Mouse (Mus musculus): ENCODE data around the gene Agap1. TPM values are rescaled to one million over a fixed set of nuclear protein-coding genes. Genes with fewer than 3 reads are reported as not detected.

Gene Agap1
- total RNA-seq, 2 experiments from 2014 or later, result 49.2 to 71.7 TPM

DNA sequence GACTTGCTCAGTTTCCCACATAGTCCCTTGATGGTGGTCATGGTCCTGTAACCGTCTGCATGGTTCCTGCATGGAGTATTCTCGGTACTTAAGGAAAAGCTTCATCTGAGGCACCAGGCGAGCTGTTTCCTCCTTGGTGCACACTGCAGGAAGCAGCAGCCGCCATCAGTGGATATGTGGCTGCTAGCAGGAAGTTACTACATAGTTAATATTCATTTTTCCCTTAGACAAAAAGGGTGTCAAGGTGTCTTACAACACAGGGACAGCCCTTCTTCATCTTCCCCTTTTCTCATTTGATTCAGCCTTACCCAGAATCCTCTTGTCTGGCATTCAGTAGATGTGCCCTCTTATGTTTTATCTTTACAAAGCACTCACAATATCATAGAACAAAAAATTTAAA, 206.2 kb downstream of the Agap1 start:
- no peak for DNase-seq

DNA sequence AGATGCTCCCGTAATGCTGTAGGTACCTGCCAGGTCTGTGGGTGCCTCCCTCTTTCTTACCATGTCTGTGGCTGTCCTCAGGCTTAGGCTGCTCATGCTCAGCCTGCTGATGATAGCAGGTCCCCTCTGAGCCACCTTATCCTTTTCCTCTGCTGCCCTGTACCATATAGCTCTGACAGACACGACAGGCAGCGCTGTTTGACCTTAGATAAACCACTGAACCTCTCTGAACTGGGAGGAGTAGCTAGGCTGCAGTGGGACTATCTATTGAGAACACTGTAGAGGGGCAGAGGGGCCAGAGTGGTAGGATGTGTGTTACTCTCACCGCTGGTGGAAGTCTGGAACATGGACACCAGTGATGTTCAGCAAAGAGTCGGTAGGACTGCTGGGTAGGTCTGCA, 211.5 kb downstream of the Agap1 start:
- no peak for DNase-seq

DNA sequence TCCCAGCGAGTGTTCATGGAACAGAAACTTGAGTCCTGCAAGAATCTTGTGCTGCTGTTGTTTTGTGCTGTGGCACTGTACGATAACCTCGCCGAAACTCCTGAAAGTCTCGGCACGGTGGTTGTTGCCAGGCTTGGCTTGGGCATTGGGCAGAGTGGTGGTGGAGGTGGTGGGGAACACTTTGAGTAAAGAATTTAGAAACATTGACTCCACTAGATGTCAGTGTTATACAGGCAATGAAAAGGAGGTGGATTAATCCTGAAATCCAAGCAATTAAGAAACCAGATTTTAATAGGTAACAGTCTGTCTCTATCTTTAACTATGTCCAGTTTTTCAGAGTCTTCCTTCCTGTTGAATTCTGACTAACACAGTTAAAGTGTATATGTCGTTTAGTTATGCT, 212.8 kb downstream of the Agap1 start:
- DNase-seq, result no peak

DNA sequence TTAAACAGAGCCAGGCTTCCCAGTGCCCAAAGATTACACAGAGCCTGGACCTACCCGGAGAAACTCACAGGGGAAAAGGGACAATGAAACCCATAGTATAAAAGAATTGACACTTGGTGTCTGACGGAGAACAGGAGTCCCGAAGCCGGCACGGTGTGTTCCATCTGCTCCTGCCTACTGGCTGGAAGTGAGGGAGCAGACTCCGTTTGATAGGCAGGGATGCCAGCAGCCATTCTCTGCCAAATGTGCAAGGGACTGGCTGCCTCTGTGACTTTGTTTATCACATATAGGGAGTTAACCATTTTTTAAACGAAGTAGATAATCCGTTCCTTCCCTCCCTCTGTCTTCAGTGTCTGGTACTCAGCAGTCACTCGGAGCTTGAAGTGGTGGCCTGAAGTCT, 214.0 kb downstream of the Agap1 start:
- no peak for DNase-seq

DNA sequence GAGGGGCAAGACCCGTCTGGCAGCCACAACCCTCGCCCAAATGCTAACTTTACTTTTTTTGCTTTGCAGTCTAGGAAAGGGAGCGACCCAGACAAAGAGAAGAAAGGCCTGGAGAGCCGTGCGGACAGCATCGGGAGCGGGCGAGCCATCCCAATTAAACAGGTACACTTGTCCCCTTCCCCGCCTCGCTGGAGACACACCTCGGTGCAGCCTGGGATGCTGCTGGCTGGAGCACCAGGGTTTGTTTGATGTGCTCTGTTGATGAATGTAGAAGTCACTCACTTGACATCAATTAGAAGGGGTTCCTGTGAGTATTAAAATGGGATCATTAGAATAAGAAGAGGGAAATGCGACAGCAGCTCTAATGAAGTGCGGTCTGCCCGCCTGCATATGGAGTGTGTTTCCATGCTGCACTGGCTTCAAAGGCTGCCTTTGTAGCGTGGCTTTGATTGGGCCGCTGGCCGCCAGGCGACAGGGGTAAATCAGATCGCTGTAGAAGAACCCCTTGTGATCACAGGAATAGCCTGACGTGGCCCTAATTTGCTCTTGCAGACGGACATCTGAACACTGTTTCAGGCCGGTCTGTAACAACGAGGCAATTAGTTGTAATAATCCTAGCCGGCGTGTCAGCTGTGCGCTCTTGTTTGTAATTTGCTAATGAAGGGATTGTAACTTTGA, 216.6 kb downstream of the Agap1 start:
- no peak for DNase-seq

DNA sequence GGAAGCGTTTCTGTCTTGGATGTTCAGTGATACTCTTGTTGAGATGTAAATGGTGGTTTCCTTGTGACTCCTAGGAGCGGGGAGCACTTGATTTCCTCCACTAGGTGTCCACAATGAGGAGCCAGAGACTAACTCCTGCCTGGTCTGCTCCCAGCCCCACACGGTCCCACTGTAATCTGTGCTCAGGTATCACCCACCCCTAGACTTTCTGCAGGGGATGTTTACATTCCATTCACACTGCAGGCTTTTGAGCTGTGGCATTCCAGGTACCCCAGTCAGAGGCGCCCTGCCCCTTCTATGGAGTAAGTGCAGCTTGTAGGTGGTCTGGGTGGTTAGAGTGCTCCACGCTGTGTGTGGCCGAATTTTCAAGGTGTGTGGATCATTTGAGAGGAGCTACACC, 218.5 kb downstream of the Agap1 start:
- no peak for DNase-seq

DNA sequence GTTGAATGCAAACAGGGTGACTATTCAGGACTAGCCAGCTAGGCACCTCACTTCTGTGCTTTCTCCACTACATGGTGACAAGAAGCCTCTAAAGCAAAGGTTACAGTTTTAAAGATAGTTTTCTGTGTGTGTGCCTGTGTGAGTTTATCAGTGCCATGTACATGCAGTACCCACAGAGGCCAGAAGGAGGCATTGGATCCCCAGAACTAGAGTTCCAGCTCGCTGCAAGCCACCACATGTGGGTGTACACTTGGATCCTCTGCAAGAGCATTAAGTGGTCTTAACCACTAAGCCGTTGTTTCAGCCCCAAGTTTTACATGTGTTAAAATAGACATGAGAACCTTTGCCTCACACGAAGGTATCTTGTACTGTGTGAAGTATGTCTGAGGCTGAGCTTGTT, 219.1 kb downstream of the Agap1 start:
- DNase-seq, result no peak

DNA sequence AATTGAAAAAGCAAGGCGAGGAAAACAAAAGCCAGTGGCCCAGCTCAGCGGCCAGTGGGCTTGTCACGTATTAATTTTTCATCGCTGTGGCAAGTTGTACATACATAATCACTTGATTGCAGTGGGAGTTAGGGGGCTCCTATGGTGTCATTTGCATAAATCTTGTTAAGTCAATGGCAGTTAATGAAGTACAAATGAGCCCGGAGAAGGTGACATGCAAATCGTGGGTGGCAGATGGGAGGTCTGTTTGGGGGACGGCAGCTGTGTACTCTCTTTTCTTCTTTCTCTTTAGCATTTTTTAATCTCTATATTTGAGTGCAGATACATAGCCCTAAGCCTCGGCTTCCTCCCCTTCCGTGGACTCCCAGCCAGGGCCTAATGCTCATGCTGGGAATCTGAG, 220.1 kb downstream of the Agap1 start:
- DNase-seq, result no peak

DNA sequence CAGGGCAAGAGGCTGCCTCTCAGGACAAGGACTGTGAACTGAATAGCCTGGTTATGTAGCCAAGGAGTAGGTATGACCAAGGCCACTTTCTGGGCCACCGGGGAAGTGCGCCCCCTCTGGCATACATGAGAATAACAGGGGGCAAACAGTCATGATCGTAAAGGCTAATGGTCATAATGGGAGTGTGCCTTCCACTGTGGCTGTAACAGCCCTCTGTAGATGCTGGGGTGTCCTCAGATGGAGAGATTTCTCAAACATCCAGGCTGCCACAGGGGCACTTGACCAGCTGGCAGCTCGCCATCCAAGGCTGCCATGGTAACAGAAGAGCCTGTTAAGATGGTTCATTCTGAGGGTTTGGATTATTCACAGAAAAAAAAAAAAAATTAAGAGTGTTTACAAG, 221.8 kb downstream of the Agap1 start:
- DNase-seq, result peak; percentile 22 to 53

DNA sequence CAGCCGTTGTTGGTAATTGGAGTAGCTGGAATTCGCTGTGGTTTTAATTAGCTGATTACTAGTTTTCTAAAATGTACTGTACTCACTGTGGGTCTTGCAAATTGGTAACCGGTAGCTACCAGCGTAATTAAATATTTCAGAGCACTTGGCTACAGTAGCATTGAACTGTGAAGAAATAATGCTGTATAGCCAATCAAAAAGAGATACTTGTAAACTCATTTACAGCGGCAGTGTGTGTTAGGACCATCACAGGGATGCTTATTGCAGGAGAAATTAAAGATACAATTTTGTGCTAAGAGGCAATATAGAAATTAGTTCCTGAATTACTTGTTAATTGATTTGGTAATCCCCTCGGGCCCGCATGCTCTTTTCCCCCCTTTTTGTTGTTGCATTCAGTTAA, 226.1 kb downstream of the Agap1 start:
- no peak for DNase-seq

DNA sequence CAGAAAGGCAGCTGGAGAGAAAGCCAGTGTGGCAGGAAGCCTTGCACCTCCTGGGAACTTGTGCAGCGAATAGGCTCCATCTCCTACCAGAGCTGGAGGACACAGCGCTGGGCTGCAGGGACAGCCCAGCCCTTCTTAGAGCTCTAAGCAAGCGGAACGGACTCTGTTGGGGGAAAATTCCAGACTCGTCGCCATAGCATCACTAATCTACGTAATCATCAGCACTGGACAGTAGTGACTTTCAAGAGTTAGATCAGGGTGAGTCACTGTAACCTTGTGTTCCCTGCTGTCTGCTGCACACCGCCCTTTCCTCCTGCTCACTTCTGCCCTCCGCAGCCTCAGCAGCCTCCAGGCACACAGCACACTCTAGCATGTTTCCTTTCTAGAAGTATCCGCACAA, 234.3 kb downstream of the Agap1 start:
- DNase-seq, result peak; percentile 69

DNA sequence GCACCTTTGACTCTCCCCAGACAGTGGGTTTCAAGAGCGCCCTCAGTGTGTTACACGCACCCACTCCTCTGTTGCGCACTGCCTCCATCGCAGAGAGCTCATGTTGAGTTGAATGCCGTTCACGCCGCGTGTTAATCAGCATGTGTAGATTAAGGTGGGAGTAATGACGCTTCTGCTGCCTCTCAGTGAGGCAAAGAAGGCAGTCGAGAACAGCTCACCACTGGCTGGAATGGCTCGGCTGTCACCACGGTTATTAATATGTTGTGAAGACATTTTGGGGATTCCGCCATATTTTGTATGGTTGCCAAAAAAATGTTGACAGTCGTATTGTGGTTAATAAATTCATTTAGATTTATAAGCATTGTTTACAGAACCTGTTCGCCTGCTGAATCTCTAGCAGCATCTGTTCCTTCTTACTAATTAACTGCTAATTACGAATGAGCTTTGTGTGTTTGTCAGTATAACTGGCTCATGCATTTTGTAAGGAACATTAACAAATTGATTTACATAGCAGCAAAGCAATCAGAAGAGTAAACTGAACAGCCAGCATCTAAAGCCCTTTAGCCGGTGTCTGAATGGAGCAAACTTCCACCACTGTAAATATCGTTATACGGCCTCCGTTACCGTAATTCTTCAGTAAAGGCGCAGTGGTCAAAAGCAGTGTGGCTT, 235.1 kb downstream of the Agap1 start:
- no peak for DNase-seq

DNA sequence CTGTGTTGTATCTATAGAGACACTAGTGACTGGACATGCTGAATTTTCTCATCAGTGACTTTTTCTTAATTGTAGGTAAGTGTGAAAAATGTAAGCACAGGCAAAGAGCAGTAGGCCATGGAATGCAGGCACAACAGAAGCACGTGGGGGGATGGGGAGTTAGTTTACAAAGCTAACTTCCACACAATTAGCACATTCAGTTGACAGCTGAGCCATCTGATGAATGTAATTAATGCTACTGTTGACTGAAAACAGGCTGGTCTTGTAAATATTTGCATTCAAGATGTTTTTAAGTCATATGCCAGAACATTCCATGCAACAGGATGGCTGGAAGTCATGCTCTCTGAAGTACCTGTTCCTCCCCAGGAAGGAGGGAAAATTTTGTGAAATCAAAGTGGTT, 236.5 kb downstream of the Agap1 start:
- no peak for DNase-seq

DNA sequence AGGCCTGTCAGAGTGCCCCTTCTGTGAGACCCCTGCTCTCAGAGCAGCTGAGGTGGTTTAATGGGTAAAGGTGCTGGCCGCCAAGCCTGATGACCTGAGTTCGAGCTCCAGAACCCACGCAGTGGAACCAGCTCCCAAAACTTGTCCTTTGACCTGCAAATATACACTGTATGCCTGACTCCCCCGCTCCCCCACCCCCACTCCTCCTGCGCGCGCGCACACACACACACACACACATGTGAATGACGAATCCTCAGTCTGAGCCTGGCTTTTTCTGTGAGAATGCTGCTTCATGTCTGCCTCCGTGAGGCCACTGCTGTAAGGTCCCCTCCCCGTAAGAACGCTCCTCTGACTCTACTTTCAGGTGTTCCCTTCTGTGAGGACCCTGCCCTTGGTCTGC, 237.8 kb downstream of the Agap1 start:
- no peak for DNase-seq

DNA sequence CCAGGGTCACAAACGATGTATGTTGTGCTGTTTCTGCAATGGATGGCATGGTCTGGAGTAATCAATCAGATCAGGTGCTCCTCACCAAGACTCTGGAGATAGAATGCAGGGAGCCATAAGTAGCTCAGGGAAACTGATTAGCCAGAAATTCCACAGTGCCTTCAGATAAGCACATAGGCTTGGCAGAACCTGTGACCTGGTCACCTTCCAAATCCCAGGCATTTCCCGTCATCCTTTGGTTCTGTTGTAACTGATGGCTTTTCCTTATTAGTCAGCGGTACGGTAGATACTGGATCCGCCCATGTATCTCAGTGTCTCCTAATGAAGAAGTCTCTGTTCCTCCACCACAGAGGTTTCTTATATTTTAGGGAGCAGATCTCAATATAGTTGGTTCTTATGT, 240.3 kb downstream of the Agap1 start:
- no peak for DNase-seq

DNA sequence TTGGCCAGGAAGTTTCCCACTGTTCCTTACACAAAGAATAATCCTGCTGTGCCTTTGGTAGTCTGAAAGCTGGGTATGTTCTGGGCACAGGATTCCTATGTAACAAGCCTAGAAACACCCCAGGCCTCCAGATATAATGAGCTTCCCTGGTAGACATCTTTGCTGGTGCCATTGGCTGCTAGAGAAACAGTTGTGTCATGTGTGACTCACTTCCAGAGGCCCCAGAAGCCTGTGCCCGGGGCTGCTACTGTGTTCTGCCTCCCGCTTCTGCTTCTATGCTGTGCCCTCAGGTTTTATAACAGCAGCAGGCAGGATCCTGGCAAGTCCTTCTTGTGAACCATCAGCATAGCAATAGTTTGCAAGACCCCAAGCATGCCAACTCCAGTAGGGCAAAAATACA, 242.6 kb downstream of the Agap1 start:
- peak in 1 of 2 experiments; percentile 13 for DNase-seq

DNA sequence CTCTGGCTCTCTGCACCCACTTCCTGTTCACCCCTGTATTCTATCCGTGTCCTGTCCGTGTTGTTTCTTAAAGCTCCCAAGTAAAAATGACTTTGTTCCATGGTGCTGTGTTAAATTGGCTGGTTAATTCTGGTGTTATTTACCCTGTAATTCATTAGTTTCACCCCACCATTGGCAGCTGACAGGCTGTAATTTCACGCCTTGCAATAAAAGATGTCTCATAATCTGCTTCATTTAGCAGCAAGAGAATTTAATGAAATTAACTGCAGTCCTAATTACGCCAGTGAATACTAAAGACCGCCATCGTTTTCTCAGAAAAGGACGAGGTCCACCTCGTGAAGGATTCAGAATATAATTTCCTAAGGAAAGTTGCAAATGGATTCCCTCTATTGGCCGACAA, 245.6 kb downstream of the Agap1 start:
- DNase-seq, result no peak

DNA sequence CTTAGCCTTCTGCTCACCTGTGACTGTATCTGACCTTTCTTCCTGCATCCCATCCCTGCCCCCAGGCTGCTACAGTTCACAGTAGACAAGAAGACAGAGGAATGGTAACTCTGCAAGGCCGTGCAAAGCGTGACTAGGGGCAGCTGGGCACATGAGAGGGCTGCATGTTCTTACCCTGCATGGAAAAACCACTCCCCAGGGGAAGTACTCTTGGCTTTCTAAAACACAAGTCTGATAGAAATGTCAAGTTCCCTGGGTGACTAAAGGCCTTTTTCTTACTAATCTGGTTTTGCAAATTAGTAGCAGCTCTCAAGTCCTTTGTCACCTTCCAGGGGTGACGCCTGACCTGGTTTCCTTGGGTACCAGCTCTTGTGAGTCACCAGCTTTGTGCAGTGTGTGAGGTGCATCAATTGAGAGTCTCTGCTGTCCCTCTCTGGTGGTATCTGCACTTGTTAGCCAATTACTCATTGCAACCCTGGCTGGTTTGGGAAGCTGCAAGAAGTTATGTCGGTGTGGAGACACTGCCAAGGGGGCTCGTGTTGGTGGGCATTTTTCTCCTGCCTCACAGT, 246.6 kb downstream of the Agap1 start:
- no peak for DNase-seq

DNA sequence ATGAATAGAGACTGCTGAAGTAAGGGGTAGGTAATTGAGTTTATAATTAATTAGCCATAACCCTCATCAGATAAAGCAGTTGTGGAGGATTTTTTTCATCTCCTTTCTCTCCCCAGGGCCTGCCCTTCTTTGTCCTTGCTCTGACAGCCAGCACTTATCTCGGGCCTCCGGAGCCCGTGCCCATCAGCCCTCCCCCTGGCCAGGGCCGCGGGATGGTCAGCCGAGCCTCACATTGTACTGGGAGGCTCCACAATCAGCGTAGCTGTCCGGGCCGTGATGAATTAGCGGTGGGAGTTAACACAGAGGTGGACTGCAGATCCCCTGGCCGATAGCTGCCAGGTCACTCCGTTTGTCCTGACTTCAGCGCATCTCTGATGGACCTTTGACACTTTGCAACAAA, 248.7 kb downstream of the Agap1 start:
- peak; percentile 40 to 48 for DNase-seq

DNA sequence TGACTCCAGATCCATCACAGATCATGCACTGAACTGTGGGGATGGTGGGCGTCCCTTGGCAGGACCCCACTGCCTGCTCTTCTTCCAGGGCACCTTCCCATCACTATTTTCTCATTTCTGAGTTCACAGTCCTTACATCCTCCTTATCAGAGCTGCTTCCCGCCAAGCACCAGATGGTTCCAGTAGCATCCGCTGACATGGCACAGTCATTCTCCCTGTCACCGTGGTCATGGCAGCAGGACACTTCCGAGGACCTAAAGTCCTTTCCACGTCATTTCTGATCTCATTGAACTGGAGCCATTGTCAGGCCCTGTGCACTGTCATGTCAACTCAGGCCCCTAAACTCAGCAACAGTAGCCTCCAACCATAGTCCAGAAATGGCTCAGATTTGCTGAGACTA, 251.1 kb downstream of the Agap1 start:
- no peak for DNase-seq

DNA sequence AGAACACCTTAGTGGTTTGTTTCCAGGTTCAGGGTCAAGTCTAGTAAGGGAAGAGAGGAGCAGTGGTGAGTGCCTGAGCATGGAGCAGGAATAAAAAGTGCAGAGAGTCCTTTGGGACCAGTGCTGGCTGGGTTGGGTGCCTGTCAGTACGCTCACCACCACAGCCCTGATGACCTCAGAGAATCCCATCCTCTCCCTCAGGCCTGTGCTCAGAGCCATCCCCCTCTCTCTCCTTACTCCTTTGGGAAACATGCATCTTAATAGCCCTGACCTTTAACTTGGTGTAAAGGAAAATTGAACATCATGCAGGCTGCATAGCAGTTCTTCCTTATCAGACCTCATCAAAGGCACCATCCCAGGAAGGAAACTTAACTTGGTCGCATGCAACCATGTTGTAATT, 252.3 kb downstream of the Agap1 start:
- no peak for DNase-seq

DNA sequence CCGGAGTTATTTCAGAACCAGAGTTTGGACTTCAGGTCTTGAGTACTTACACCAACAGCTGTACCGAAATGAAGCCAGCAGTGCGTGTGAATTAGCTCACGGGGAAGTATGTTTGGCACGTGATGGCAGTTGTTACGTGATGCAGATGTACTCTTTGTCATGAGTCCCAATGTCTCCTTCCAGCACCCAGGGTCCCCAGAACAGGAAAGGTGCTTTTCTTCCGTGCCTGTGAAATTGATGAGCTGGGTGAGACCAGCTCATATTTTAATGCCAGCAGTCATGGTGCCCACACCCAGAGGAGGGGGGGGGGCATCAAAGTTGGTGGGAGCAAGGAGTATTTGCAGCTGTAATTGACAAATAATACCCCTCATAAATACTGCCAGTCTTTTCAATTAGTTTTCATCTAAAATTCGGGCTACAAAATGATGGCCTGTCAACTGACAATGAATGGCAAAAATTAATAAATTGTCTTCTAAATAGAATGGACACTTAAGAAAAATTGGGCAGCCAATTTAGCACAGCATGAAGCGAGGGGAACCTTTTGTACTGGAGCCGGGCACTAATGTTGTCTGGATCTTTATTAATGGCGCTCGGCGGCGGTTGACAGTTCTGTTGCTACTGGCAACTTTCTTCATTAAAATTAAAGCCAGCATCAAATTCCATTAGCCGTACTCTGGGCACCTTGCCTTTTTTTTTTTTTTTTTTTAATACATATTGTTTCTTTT, 253.3 kb downstream of the Agap1 start:
- no peak for DNase-seq

DNA sequence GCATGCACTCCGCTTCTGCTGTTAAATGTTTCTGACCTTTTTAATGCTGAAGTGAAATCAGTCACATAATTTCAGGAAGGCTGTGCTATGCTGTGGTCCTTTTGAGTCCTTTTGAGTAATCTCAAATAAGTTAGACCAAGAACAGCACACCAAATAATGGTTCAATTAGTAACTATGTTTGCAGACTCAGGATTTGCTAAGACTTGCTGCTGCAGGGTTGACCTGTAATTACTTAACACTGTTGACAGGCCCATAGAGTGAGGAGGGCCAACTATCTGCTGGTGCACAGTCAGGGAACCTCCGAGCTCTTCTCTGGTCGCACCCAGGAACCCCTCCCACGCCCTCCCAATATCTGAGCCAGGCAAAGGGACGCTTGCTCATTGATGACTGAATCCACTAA, 255.2 kb downstream of the Agap1 start:
- DNase-seq, result no peak

Data from adrenal gland, postnatal 36 days (tissue).